Mouse (Mus musculus): Measurements from ENCODE around the gene Vmn2r78. TPM values are rescaled to one million over a fixed set of nuclear protein-coding genes. Genes with fewer than 3 reads are reported as not detected.
"Not testable (repeated sequence)": the region's sequence is repeated elsewhere in the genome, so short reads cannot be mapped to it uniquely, and the experiment has no call there.

Vmn2r78 gene
- under 1 TPM in 1 of 2 experiments, not detected in 1; 0.18 TPM for total RNA-seq (2021)
- long read RNA-seq, result 0 reads

DNA sequence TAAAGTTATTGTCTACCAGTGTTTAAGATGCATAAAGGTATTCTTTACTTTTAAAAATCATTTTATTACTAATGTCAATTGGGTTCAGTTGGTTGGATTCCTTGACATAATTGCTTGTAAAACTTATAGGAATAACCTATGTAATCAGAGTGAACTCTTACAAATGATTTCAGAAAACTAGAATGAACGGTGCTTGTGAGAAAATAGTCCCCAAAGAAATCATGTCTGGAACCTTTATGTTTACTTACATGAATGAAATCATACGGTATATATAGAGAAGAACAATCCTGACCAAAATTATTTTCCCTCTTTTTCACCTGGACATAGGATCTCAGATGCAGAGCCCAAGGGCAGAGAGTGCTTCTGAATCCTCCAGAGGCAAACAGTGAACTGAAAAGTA is at the start of gene Vmn2r78:
Gene Vmn2r78 (plus strand): TSS at position 301 of the 400 bp plus-strand sequence.
- DNase-seq (ENCODE audit: low spot score in 2 of 2), result not testable (repeated sequence)

DNA sequence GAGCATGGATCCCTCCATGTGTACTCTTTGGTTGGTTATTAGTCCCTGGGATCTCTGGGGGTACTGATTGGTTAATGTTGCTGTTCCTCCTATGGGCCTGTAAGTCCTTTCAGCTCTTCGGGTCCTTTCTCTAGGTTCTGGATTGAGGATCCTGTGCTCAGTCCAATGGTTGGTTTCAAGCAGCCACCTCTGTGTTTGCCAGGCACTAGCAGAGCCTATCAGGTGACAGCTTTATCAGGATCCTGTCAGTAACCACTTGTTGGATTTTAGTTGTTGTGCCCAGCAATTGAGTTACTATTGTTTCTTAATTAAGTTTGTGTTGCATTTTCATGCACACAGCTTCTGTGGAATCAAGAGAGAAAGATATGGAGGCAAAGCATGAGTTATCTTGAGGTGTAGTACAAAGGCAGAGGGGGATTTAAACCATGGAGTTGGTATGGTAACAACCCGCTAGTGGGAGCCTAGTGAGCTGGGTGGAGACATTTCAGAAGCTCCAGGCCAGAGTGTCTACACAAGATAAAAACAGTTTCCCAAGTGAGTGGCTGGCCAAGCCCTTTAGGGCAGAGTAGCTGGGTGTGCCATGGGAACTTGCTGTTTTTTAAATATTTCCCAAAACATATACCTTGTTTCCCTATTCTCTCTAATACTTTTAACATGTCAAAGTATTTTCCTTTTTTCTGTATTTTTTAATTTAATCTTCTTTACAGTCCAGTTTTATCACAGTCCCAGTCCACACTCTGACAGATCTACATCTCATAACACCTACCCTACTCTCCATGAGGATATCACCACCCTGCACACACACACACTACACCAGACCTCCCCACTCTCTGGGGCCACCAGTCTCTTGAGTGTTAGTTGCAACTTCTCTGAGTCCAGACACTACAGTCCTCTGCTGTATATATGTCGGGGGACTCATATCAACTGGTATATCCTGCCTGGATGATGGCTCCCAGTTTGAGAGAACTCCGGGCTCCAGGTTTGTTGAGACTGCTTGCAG is 25.1 kb upstream of the Vmn2r78 start:
- DNase-seq (ENCODE audit: low spot score in 2 of 2), result no peak

DNA sequence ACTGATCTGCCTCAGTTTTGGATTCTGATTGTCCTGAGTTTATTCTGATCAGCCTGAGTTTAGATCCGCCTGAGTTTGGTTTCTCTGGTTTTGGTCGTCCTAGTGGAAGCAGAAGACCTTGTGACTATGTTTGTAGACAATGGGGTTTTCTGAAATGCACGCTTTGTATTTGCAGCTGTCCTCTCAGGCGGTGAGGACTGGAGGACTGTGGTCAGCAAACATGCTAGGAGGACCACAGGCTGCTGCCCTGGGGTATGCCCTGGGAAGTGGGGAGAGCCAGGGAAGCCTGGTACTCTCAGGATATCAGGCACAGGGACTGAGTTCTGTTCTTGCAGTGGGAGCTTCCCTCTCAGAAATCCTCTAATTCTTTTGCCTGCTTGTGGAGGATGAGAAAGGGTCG is 22.4 kb downstream of the Vmn2r78 start:
- DNase-seq (ENCODE audit: low spot score in 2 of 2), result no peak

DNA sequence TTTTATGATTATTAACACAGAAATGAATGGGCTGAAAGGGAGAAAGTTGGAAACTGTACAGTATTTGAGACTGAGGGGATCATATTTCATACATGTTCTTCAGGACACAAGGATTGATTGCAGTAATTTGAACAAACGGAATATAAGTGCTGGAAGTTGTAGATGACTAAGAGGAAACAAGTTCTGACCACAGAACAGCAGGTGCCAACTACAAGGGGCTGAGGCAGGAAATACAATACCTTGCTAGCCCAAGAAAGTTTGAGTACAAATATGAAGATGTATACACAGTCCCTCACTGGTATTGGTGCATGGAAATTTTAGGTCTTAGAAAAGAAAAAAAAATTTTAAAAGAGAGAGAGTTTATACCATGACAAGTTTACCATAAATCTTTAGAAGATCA is 79.8 kb downstream of the Vmn2r78 start:
- DNase-seq (ENCODE audit: low spot score in 2 of 2), result no peak

DNA sequence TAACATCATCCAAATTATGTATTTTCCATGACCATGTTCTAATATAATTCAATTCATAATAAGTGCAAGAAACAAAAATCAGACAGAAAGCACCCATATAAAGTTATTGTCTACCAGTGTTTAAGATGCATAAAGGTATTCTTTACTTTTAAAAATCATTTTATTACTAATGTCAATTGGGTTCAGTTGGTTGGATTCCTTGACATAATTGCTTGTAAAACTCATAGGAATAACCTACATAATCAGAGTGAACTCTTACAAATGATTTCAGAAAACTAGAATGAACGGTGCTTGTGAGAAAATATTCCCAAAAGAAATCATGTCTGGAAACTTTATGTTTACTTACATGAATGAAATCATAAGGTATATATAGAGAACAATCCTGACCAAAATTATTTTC is 80.9 kb downstream of the Vmn2r78 start, which contains the start of gene Vmn2r79:
Gene Vmn2r79 (plus strand): TSS at position 301 of the 400 bp plus-strand sequence.
- DNase-seq (ENCODE audit: low spot score in 2 of 2), result not testable (repeated sequence)

Other genes with a start within 250 kb of the Vmn2r78 start
- not detected for gene Olfr292, start 226.8 kb upstream of the Vmn2r78 start, total RNA-seq (2021)
- 1 to 10 TPM; 5.0 to 5.5 TPM for gene Folh1, start 139.2 kb upstream of the Vmn2r78 start, total RNA-seq (2021)
- not detected for gene Vmn2r77, start 120.1 kb upstream of the Vmn2r78 start, total RNA-seq (2021)
- gene Vmn2r79, start 81.0 kb downstream of the Vmn2r78 start, total RNA-seq (2021), result under 1 TPM in 1 of 2 experiments, not detected in 1; 0.02 TPM

Measured in layer of hippocampus, postnatal 10 days (tissue).